Comparison of ENCODE assay signal across 7 mouse cellular contexts in the genomic region with DNA sequence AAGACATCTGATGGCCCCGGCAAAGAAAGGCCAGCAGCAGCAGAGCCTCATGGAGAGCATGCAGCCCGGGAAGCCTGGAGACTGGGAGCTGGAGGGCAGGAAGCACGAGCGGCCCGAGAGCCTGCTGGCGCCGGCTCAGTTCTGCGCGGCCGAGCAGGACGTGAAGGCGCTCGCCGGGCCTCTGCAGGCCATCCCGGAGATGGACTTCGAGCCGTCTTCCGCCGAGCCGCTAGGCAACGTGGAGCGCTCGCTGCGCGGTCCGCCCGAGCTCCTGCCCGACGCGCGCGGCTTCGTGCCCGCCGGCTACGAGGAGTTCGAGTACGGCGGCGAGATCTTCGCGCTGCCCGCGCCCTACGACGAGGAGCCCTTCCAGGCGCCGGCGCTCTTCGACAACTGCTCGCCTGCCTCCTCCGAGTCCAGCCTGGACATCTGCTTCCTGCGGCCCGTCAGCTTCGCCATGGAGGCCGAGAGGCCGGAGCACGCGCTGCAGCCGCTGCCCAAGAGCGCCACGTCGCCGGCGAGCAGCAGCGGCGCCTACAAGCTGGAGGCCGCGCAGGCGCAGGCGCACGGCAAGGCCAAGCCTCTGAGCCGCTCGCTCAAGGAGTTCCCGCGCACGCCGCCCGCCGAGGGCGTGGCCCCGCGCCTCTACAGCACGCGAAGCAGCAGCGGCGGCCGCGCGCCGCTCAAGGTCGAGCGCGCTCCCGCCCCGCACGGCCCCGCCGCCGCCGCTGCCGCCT. TPM values are rescaled to one million over a fixed set of nuclear protein-coding genes. Genes with fewer than 3 reads are reported as not detected.
A peak's percentile ranks its signal among the peaks of the same experiment; 100 is the strongest.
DNase-seq lines count a peak whose midpoint lies in the region; ATAC-seq and TF ChIP-seq lines count a peak whose summit lies in the region.

A gene (minus strand): TSS at position 553 of the 737 bp plus-strand sequence.

- WGBS in heart, embryonic 11.5 days (ENCODE audit: insufficient replicate concordance), result 3% methylated on average over 102 of the region's 102 CpGs
- WGBS in kidney, embryonic 15.5 days, result 3% methylated on average over 102 of the region's 102 CpGs
- WGBS in limb, embryonic 14.5 days, result 4% methylated on average over 51 of the region's 102 CpGs
- WGBS in midbrain, embryonic 16.5 days, result 2% methylated on average over 97 of the region's 102 CpGs
- WGBS in spleen, adult 2 months, result 7% methylated on average over 100 of the region's 102 CpGs

- H3K4me1 ChIP-seq in heart, embryonic 11.5 days (ENCODE audit: control insufficient read depth, insufficient read depth, low read length), result peaks cover 5% of the 10 kb centered on the region; the same call in 1 of the 2 replicates
- H3K4me1 ChIP-seq in kidney, embryonic 15.5 days, result peaks cover 13% of the 10 kb centered on the region
- H3K4me1 ChIP-seq in limb, embryonic 14.5 days (ENCODE audit: control insufficient read depth, insufficient read depth, low read length), result peaks cover 9% of the 10 kb centered on the region; the same call in 1 of the 2 replicates
- peaks cover 2% of the 10 kb centered on the region; the same call in 1 of the 2 replicates for H3K4me1 ChIP-seq in midbrain, embryonic 16.5 days (ENCODE audit: control insufficient read depth, insufficient read depth, low read length)
- H3K4me1 ChIP-seq in spleen, adult 2 months (ENCODE audit: control insufficient read depth, insufficient read depth, insufficient read length), result peaks cover 16% of the 10 kb centered on the region

- no peak for TF ChIP-seq CTCF in spleen, adult 2 months (IDR thresholded peaks at IDR 0.05; ENCODE audit: extremely low read depth, insufficient read depth, insufficient read length, insufficient replicate concordance)

- H3K4me2 ChIP-seq in heart, embryonic 11.5 days, result peak within 1 kb of the TSS; percentile 74
- H3K4me2 ChIP-seq in kidney, embryonic 15.5 days, result peak within 1 kb of the TSS; percentile 93
- H3K4me2 ChIP-seq in limb, embryonic 14.5 days (replicated peaks; ENCODE audit: low read depth, low read length, severe bottlenecking), result peak within 1 kb of the TSS; percentile 87
- H3K4me2 ChIP-seq in midbrain, embryonic 16.5 days (ENCODE audit: low read length), result peak within 1 kb of the TSS; percentile 76

- H3K9ac ChIP-seq in heart, embryonic 11.5 days (ENCODE audit: low read depth, low read length), result peak within 1 kb of the TSS; percentile 81
- H3K9ac ChIP-seq in kidney, embryonic 15.5 days, result peak within 1 kb of the TSS; percentile 77
- peak within 1 kb of the TSS; percentile 87 for H3K9ac ChIP-seq in limb, embryonic 14.5 days (ENCODE audit: low read depth, low read length, severe bottlenecking)
- H3K9ac ChIP-seq in midbrain, embryonic 16.5 days (ENCODE audit: low read depth, low read length), result peak within 1 kb of the TSS; percentile 78

- TF ChIP-seq POLR2A in limb, embryonic 14.5 days (IDR thresholded peaks at IDR 0.05; ENCODE audit: borderline replicate concordance, extremely low read depth, insufficient read depth, insufficient read length), result peak; percentile 96
- TF ChIP-seq POLR2A in spleen, adult 2 months (IDR thresholded peaks at IDR 0.05; ENCODE audit: low read depth, low read length), result peak; percentile 32

- no peaks in the 10 kb centered on the region for H3K36me3 ChIP-seq in heart, embryonic 11.5 days (ENCODE audit: control insufficient read depth, insufficient read depth, low read length)
- H3K36me3 ChIP-seq in kidney, embryonic 15.5 days, result no peaks in the 10 kb centered on the region
- no peaks in the 10 kb centered on the region for H3K36me3 ChIP-seq in limb, embryonic 14.5 days (ENCODE audit: control insufficient read depth, insufficient read depth, low read length)
- no peaks in the 10 kb centered on the region for H3K36me3 ChIP-seq in midbrain, embryonic 16.5 days (ENCODE audit: control insufficient read depth, insufficient read depth, low read length)
- no peaks in the 10 kb centered on the region for H3K36me3 ChIP-seq in spleen, adult 2 months (ENCODE audit: control insufficient read depth, insufficient read depth, low read length)

- no peaks in the 10 kb centered on the region for H3K27me3 ChIP-seq in heart, embryonic 11.5 days (ENCODE audit: control insufficient read depth, insufficient read depth, low read length)
- H3K27me3 ChIP-seq in kidney, embryonic 15.5 days, result 0 out of 2 replicates have a peak, but pooled peaks cover 5% of the 10 kb centered on the region
- H3K27me3 ChIP-seq in limb, embryonic 14.5 days (ENCODE audit: control insufficient read depth, insufficient read depth, low read length), result no peaks in the 10 kb centered on the region
- no peaks in the 10 kb centered on the region for H3K27me3 ChIP-seq in midbrain, embryonic 16.5 days (ENCODE audit: control insufficient read depth, insufficient read depth, low read depth, low read length)
- H3K27me3 ChIP-seq in spleen, adult 2 months (ENCODE audit: control insufficient read depth, insufficient read depth, low read length), result no peaks in the 10 kb centered on the region

- peak within 1 kb of the TSS; percentile 44 for H3K4me3 ChIP-seq in heart, embryonic 11.5 days (ENCODE audit: low read depth, low read length)
- H3K4me3 ChIP-seq in kidney, embryonic 15.5 days (replicated peaks), result peak within 1 kb of the TSS; percentile 51
- H3K4me3 ChIP-seq in limb, embryonic 14.5 days (replicated peaks; ENCODE audit: low read length), result peak within 1 kb of the TSS; percentile 41
- peak within 1 kb of the TSS; percentile 53 for H3K4me3 ChIP-seq in midbrain, embryonic 16.5 days (ENCODE audit: low read depth, low read length)
- H3K4me3 ChIP-seq in spleen, adult 2 months (ENCODE audit: extremely low read depth, insufficient read depth, insufficient read length), result peak within 1 kb of the TSS; percentile 76

- H3K27ac ChIP-seq in heart, embryonic 11.5 days (ENCODE audit: low read depth, low read length), result peak within 1 kb of the TSS; percentile 30; the same call in 1 of the 2 replicates
- peak within 1 kb of the TSS; percentile 73 for H3K27ac ChIP-seq in kidney, embryonic 15.5 days
- peak within 1 kb of the TSS; percentile 76 for H3K27ac ChIP-seq in limb, embryonic 14.5 days (replicated peaks; ENCODE audit: low read depth, low read length)
- H3K27ac ChIP-seq in midbrain, embryonic 16.5 days (ENCODE audit: low read length), result peak within 1 kb of the TSS; percentile 87
- H3K27ac ChIP-seq in spleen, adult 2 months (ENCODE audit: insufficient read depth, low read length), result peak within 1 kb of the TSS; percentile 46; the same call in 1 of the 2 replicates

- no peaks in the 10 kb centered on the region for H3K9me3 ChIP-seq in heart, embryonic 11.5 days (replicated peaks; ENCODE audit: control insufficient read depth, low read length)
- H3K9me3 ChIP-seq in kidney, embryonic 15.5 days (replicated peaks), result no peaks in the 10 kb centered on the region
- H3K9me3 ChIP-seq in limb, embryonic 14.5 days (ENCODE audit: control insufficient read depth, low read length), result no peaks in the 10 kb centered on the region
- H3K9me3 ChIP-seq in midbrain, embryonic 16.5 days (replicated peaks; ENCODE audit: control insufficient read depth, low read length, poor library complexity, severe bottlenecking), result no peaks in the 10 kb centered on the region

- DNase-seq in c-Kit-positive CD71-negative TER-119-negative erythroid progenitor cells, embryonic 14.5 days (ENCODE audit: low read depth), result peak; percentile 49
- DNase-seq in fat pad, adult 2 months (ENCODE audit: extremely low read depth, low read depth, low spot score), result peak; percentile 40
- peak; percentile 91 for DNase-seq in limb, embryonic 14.5 days (ENCODE audit: low spot score)
- DNase-seq in spleen, adult 2 months (ENCODE audit: low read depth in 1 of 2, low spot score in 2 of 2), result peak; percentile 59 to 86

- ATAC-seq in heart, embryonic 11.5 days (replicated peaks; ENCODE audit: insufficient number of reproducible peaks, low FRiP score, low TSS enrichment), result peak; percentile 94
- ATAC-seq in kidney, embryonic 15.5 days (replicated peaks; ENCODE audit: low FRiP score), result peak; percentile 98
- peak; percentile 98 for ATAC-seq in limb, embryonic 14.5 days (ENCODE audit: low FRiP score, low read depth)
- peak; percentile 99 for ATAC-seq in midbrain, embryonic 16.5 days

RNA-seq across cellular contexts. Expression of the gene that starts here (rescaled TPM):
- 1.5 TPM in 1 of 2 replicates, not detected in the other for polyA plus RNA-seq in heart, embryonic 11.5 days (2014; fragmentation: Nextera tagmentation; extraction: Ambion mirVana)
- 1.7 and 2.0 TPM in 2 replicates for polyA plus RNA-seq in kidney, embryonic 15.5 days (2015; fragmentation: Nextera tagmentation; extraction: Ambion mirVana)
- polyA plus RNA-seq in limb, embryonic 14.5 days (2012; rRNA removed), result 1.0 and 2.8 TPM in 2 replicates
- 2.1 and 2.2 TPM in 2 replicates for polyA plus RNA-seq in limb, embryonic 14.5 days (2014; fragmentation: Nextera tagmentation; extraction: Ambion mirVana)
- 3.9 and 4.8 TPM in 2 replicates for polyA plus RNA-seq in midbrain, embryonic 16.5 days (2015; fragmentation: Nextera tagmentation; extraction: Ambion mirVana)
- polyA plus RNA-seq in spleen, adult 2 months (2012; rRNA removed), result not detected in 2 replicates

Comparison
In these comparisons a context has a peak if more than half of its experiments do, and no peak if none do; other contexts are left out.
1. Peak in every context shown above with its lines: DNase-seq, ATAC-seq, H3K4me3 ChIP-seq and H3K27ac ChIP-seq.
2. Peak in DNase-seq, H3K4me3 ChIP-seq and H3K27ac ChIP-seq in spleen, adult 2 months; RNA of the gene not detected or under 1 TPM.
3. DNase-seq: peak in every context shown above with its lines; median percentile 91 in limb, embryonic 14.5 days; 72 in spleen, adult 2 months; 49 in c-Kit-positive CD71-negative TER-119-negative erythroid progenitor cells, embryonic 14.5 days; 40 in fat pad, adult 2 months.
4. H3K27ac ChIP-seq: peak in every context shown above with its lines; median percentile 87 in midbrain, embryonic 16.5 days; 76 in limb, embryonic 14.5 days; 73 in kidney, embryonic 15.5 days; 46 in spleen, adult 2 months; 30 in heart, embryonic 11.5 days.